Mouse (Mus musculus): Measurements from ENCODE around the gene Dgcr6. TPM values are rescaled to one million over a fixed set of nuclear protein-coding genes. Genes with fewer than 3 reads are reported as not detected.
A peak's percentile ranks its signal among the peaks of the same experiment; 100 is the strongest.
"Not testable (repeated sequence)": the region's sequence is repeated elsewhere in the genome, so short reads cannot be mapped to it uniquely, and the experiment has no call there.

Dgcr6 gene
- polyA plus RNA-seq (2015; fragmentation: Nextera tagmentation; extraction: Ambion mirVana), result 77.0 and 77.1 TPM in 2 replicates

GRCm38 (mm10) chr16:18052731-18053202, at the start of gene Dgcr6:
Gene Dgcr6, plus strand, starts transcription at chr16:18052860.
- Histone ChIP-seq H3K9ac (ENCODE audit: low read depth, low read length) (no peak within 1 kb of the TSS), H3K9me3 (ENCODE audit: control insufficient read depth, low read length) (no peaks in the 10 kb centered on the region), H3K36me3 (ENCODE audit: control insufficient read depth, insufficient read depth, low read length) (no peaks in the 10 kb centered on the region), H3K4me2 (ENCODE audit: low read depth, low read length) (peak within 1 kb of the TSS; percentile 39; the same call in 1 of the 2 replicates), H3K4me3 (ENCODE audit: low read length) (no peak within 1 kb of the TSS), H3K4me1 (ENCODE audit: control insufficient read depth, insufficient read depth, low read length) (peaks cover 2% of the 10 kb centered on the region; the same call in 1 of the 2 replicates), H3K27ac (ENCODE audit: low read length) (no peak within 1 kb of the TSS), H3K27me3 (replicated peaks; ENCODE audit: control insufficient read depth, insufficient read depth, low read length) (no peaks in the 10 kb centered on the region)
- 12% methylated on average over 11 of the region's 11 CpGs for WGBS
- peak; percentile 79 for ATAC-seq

DNA sequence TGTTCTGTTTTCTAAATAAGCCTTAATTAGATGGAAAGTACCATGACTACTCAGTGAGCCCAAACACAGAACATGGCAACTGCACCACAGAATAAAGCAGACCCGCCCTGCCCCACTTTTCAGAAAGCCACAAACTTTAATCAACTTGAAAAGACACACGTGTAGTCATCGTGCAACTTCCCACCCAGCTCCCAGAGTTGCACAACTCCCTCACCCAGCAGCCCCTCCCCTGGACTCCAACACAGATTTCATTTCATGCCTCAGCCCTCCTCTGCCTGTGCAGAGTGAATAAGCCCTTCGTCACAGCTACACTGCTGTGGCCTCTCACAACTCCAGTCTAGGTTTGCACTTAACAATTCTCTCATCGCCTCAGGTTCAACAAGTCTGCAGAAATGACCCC, 48.1 kb upstream of the Dgcr6 start:
- Histone ChIP-seq H3K27me3 (replicated peaks; ENCODE audit: control insufficient read depth, insufficient read depth, low read length) (no peaks in the 10 kb centered on the region), H3K4me1 (ENCODE audit: control insufficient read depth, insufficient read depth, low read length) (no peaks in the 10 kb centered on the region), H3K9ac (ENCODE audit: low read depth, low read length) (no peak overlapping the region), H3K36me3 (ENCODE audit: control insufficient read depth, insufficient read depth, low read length) (no peaks in the 10 kb centered on the region), H3K9me3 (ENCODE audit: control insufficient read depth, low read length) (no peaks in the 10 kb centered on the region), H3K4me2 (ENCODE audit: low read depth, low read length) (no peak overlapping the region), H3K27ac (ENCODE audit: low read length) (no peak overlapping the region), H3K4me3 (ENCODE audit: low read length) (no peak overlapping the region)
- ATAC-seq, result no peak
- 77% methylated on average over 5 of the region's 5 CpGs for WGBS

GRCm38 (mm10) chr16:18007083-18007482, 45.6 kb upstream of the Dgcr6 start:
- Histone ChIP-seq H3K4me2 (ENCODE audit: low read depth, low read length) (no peak overlapping the region), H3K4me3 (ENCODE audit: low read length) (no peak overlapping the region), H3K4me1 (ENCODE audit: control insufficient read depth, insufficient read depth, low read length) (no peaks in the 10 kb centered on the region), H3K9me3 (ENCODE audit: control insufficient read depth, low read length) (no peaks in the 10 kb centered on the region), H3K36me3 (ENCODE audit: control insufficient read depth, insufficient read depth, low read length) (no peaks in the 10 kb centered on the region), H3K27ac (ENCODE audit: low read length) (no peak overlapping the region), H3K27me3 (replicated peaks; ENCODE audit: control insufficient read depth, insufficient read depth, low read length) (no peaks in the 10 kb centered on the region), H3K9ac (ENCODE audit: low read depth, low read length) (no peak overlapping the region)
- ATAC-seq, result no peak
- WGBS, result 51% methylated on average over 4 of the region's 4 CpGs

DNA sequence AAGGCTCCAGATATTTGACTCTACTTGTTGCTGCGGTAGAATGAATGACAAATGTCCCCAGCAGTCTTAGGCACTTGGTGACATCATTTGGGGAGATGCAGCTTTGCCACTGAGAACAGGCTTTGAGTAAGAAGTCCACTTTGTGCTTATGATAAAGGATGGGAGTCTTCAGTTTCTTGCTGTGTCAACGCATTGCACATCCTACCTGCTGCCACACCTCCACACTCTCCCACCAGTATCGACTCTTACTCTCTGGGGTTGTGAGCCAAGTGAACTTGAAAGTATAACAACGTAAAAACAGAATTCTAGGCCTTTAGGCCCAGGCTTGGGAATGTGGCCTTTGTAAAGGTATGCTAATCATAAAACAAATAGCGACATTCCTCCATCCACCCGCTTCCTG, 41.6 kb upstream of the Dgcr6 start:
- WGBS, result 62% methylated on average over 6 of the region's 6 CpGs
- Histone ChIP-seq H3K4me2 (ENCODE audit: low read depth, low read length) (no peak overlapping the region), H3K4me3 (ENCODE audit: low read length) (no peak overlapping the region), H3K36me3 (ENCODE audit: control insufficient read depth, insufficient read depth, low read length) (no peaks in the 10 kb centered on the region), H3K27ac (ENCODE audit: low read length) (no peak overlapping the region), H3K4me1 (ENCODE audit: control insufficient read depth, insufficient read depth, low read length) (no peaks in the 10 kb centered on the region), H3K27me3 (replicated peaks; ENCODE audit: control insufficient read depth, insufficient read depth, low read length) (no peaks in the 10 kb centered on the region), H3K9me3 (ENCODE audit: control insufficient read depth, low read length) (no peaks in the 10 kb centered on the region), H3K9ac (ENCODE audit: low read depth, low read length) (no peak overlapping the region)
- no peak for ATAC-seq

GRCm38 (mm10) chr16:18016482-18016881, 36.2 kb upstream of the Dgcr6 start:
- H3K9ac ChIP-seq (ENCODE audit: low read depth, low read length); H3K4me3 ChIP-seq (ENCODE audit: low read length); H3K36me3 ChIP-seq (ENCODE audit: control insufficient read depth, insufficient read depth, low read length); ATAC-seq; H3K4me1 ChIP-seq (ENCODE audit: control insufficient read depth, insufficient read depth, low read length); H3K4me2 ChIP-seq (ENCODE audit: low read depth, low read length); H3K27ac ChIP-seq (ENCODE audit: low read length); H3K27me3 ChIP-seq (replicated peaks; ENCODE audit: control insufficient read depth, insufficient read depth, low read length); H3K9me3 ChIP-seq (ENCODE audit: control insufficient read depth, low read length): not testable (repeated sequence)
- 62% methylated on average over 4 of the region's 4 CpGs for WGBS

DNA sequence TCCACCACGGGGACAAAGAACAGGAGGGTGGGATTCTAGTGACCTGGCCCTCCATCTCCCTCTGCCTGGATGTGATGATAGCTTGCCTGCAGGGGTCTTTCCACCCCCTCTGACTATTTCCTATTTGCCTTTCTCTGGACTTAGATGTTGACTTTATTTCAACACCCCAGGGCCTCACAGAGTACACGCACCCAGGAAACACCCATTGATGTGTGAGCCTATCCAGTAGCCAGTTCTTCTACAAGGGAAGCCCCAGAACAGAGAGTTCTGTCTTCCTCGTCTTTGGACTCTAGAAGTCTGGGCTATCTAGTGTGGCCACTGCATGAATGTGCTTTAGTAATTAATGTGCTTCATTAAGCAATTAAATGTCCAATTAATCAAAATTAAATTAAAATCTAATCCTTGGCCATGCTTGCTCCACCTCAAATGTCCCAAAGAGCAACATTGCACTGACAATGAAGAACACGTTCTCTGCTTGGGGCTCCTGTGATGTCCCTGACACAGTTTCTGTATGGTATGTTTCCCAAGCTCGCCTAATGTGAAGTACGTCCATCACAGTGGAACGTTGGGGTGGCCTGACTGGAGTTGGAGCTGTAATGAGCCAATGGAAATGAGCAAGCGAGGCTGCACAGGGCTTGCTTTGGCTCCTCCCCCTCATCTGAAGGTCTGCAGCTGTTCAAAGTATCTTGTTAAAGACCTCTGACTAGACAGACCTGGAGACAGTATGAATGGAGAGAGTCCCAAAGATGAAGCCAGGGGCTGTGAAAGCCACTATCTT, 29.7 kb upstream of the Dgcr6 start:
- no peak for ATAC-seq

DNA sequence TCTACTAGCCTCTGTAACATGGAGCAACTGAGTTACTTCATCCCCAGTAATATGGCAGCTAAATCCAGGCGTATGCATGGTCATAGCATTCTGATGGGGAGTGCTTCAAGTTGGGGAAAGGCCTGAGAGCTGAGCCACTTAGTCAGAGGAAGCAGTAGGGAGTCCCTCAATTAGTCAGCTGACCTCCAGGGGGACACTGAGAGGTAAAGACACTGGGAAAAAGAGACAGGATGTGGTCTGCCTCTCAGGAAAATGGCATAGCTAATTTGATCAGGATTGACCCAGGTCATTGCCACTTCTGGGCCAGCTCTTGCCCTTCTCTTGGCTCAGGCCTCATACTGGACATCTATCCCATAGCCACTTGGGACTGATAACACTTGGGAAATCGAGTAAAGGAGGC, 25.3 kb upstream of the Dgcr6 start:
- Histone ChIP-seq H3K36me3 (ENCODE audit: control insufficient read depth, insufficient read depth, low read length) (no peaks in the 10 kb centered on the region), H3K4me3 (ENCODE audit: low read length) (no peak overlapping the region), H3K9me3 (ENCODE audit: control insufficient read depth, low read length) (no peaks in the 10 kb centered on the region), H3K4me2 (ENCODE audit: low read depth, low read length) (no peak overlapping the region), H3K4me1 (ENCODE audit: control insufficient read depth, insufficient read depth, low read length) (no peaks in the 10 kb centered on the region), H3K27me3 (replicated peaks; ENCODE audit: control insufficient read depth, insufficient read depth, low read length) (no peaks in the 10 kb centered on the region), H3K27ac (ENCODE audit: low read length) (no peak overlapping the region), H3K9ac (ENCODE audit: low read depth, low read length) (no peak overlapping the region)
- 57% methylated on average over 2 of the region's 2 CpGs for WGBS
- no peak for ATAC-seq

More for the DNA sequence above, 29.7 kb upstream of the Dgcr6 start:
- Histone ChIP-seq H3K4me2 (ENCODE audit: low read depth, low read length) (no peak overlapping the region), H3K9ac (ENCODE audit: low read depth, low read length) (no peak overlapping the region), H3K27ac (ENCODE audit: low read length) (no peak overlapping the region), H3K4me1 (ENCODE audit: control insufficient read depth, insufficient read depth, low read length) (no peaks in the 10 kb centered on the region), H3K36me3 (ENCODE audit: control insufficient read depth, insufficient read depth, low read length) (no peaks in the 10 kb centered on the region), H3K27me3 (replicated peaks; ENCODE audit: control insufficient read depth, insufficient read depth, low read length) (no peaks in the 10 kb centered on the region), H3K9me3 (ENCODE audit: control insufficient read depth, low read length) (no peaks in the 10 kb centered on the region), H3K4me3 (ENCODE audit: low read length) (no peak overlapping the region)
- 58% methylated on average over 8 of the region's 8 CpGs for WGBS

GRCm38 (mm10) chr16:18031752-18032151, 20.9 kb upstream of the Dgcr6 start:
- Histone ChIP-seq H3K9me3 (ENCODE audit: control insufficient read depth, low read length) (no peaks in the 10 kb centered on the region), H3K9ac (ENCODE audit: low read depth, low read length) (no peak overlapping the region), H3K27me3 (replicated peaks; ENCODE audit: control insufficient read depth, insufficient read depth, low read length) (no peaks in the 10 kb centered on the region), H3K4me1 (ENCODE audit: control insufficient read depth, insufficient read depth, low read length) (no peaks in the 10 kb centered on the region), H3K4me2 (ENCODE audit: low read depth, low read length) (no peak overlapping the region), H3K36me3 (ENCODE audit: control insufficient read depth, insufficient read depth, low read length) (no peaks in the 10 kb centered on the region), H3K4me3 (ENCODE audit: low read length) (no peak overlapping the region), H3K27ac (ENCODE audit: low read length) (no peak overlapping the region)
- ATAC-seq, result no peak
- WGBS, result 51% methylated on average over 2 of the region's 2 CpGs

- H3K4me1 ChIP-seq (ENCODE audit: control insufficient read depth, insufficient read depth, low read length), result no peaks in the 10 kb centered on the region
- no peaks in the 10 kb centered on the region for H3K36me3 ChIP-seq (ENCODE audit: control insufficient read depth, insufficient read depth, low read length)
- no peak for ATAC-seq
- H3K4me2 ChIP-seq (ENCODE audit: low read depth, low read length), result no peak overlapping the region
- H3K9me3 ChIP-seq (ENCODE audit: control insufficient read depth, low read length), result no peaks in the 10 kb centered on the region
- H3K4me3 ChIP-seq (ENCODE audit: low read length), result no peak overlapping the region
- no peak overlapping the region for H3K27ac ChIP-seq (ENCODE audit: low read length)
- 72% methylated on average over 4 of the region's 4 CpGs for whole genome bisulfite sequencing
- H3K9ac ChIP-seq (ENCODE audit: low read depth, low read length), result no peak overlapping the region
- H3K27me3 ChIP-seq (replicated peaks; ENCODE audit: control insufficient read depth, insufficient read depth, low read length), result no peaks in the 10 kb centered on the region
Measured at GRCm38 (mm10) chr16:18033289-18033688, 19.4 kb upstream of the Dgcr6 start.

All from intestine, embryonic 16.5 days (tissue).